Comparison of ENCODE assay signal across 8 mouse cellular contexts in genomic region chr11:93884068-93884467, GRCm38 (mm10). TPM values are rescaled to one million over a fixed set of nuclear protein-coding genes. Genes with fewer than 3 reads are reported as not detected.
DNase-seq lines count a peak whose midpoint lies in the region; ATAC-seq and TF ChIP-seq lines count a peak whose summit lies in the region.

No protein-coding gene starts in this region.

- no peaks in the 10 kb centered on the region for H3K27me3 ChIP-seq in kidney, postnatal 0 days (ENCODE audit: insufficient read depth, low read length)
- H3K27me3 ChIP-seq in embryonic facial prominence, embryonic 11.5 days (ENCODE audit: control insufficient read depth, insufficient read depth, low read length), result no peaks in the 10 kb centered on the region
- no peaks in the 10 kb centered on the region for H3K27me3 ChIP-seq in intestine, embryonic 15.5 days (replicated peaks)
- H3K27me3 ChIP-seq in neural tube, embryonic 12.5 days (replicated peaks), result no peaks in the 10 kb centered on the region

- no peak for DNase-seq in kidney, postnatal 0 days (ENCODE audit: low spot score)
- no peak for DNase-seq in kidney, adult 11 months
- DNase-seq in embryonic facial prominence, embryonic 11.5 days (ENCODE audit: low spot score), result no peak
- no peak for DNase-seq in embryo, embryonic 9.5 days (ENCODE audit: extremely low spot score)
- DNase-seq in gastrocnemius, postnatal 36 days, result no peak
- DNase-seq in left cerebral cortex, postnatal 10 days (ENCODE audit: extremely low spot score in 1 of 2, low spot score in 2 of 2), result no peak

- ATAC-seq in kidney, postnatal 0 days (replicated peaks; ENCODE audit: low FRiP score, low read depth), result no peak
- no peak for ATAC-seq in embryonic facial prominence, embryonic 11.5 days (replicated peaks; ENCODE audit: insufficient number of reproducible peaks, low FRiP score, low TSS enrichment, low read depth)
- no peak for ATAC-seq in intestine, embryonic 15.5 days
- no peak for ATAC-seq in neural tube, embryonic 12.5 days (ENCODE audit: low FRiP score, low read depth)

- no peak overlapping the region for H3K9ac ChIP-seq in kidney, postnatal 0 days (ENCODE audit: low read depth, low read length)
- no peak overlapping the region for H3K9ac ChIP-seq in embryonic facial prominence, embryonic 11.5 days (replicated peaks; ENCODE audit: low read length)
- H3K9ac ChIP-seq in intestine, embryonic 15.5 days, result no peak overlapping the region
- no peak overlapping the region for H3K9ac ChIP-seq in neural tube, embryonic 12.5 days

- H3K9me3 ChIP-seq in kidney, postnatal 0 days (replicated peaks; ENCODE audit: low read length), result no peaks in the 10 kb centered on the region
- no peaks in the 10 kb centered on the region for H3K9me3 ChIP-seq in embryonic facial prominence, embryonic 11.5 days (replicated peaks; ENCODE audit: control insufficient read depth, low read length)
- H3K9me3 ChIP-seq in intestine, embryonic 15.5 days, result no peaks in the 10 kb centered on the region
- no peaks in the 10 kb centered on the region for H3K9me3 ChIP-seq in neural tube, embryonic 12.5 days

- no peak overlapping the region for H3K27ac ChIP-seq in kidney, postnatal 0 days
- H3K27ac ChIP-seq in embryonic facial prominence, embryonic 11.5 days (replicated peaks; ENCODE audit: low read depth, low read length), result no peak overlapping the region
- no peak overlapping the region for H3K27ac ChIP-seq in intestine, embryonic 15.5 days
- H3K27ac ChIP-seq in neural tube, embryonic 12.5 days, result no peak overlapping the region

- H3K4me1 ChIP-seq in kidney, postnatal 0 days (replicated peaks; ENCODE audit: insufficient read depth, low read length), result peaks cover 10% of the 10 kb centered on the region; the same call in 1 of the 2 replicates
- no peaks in the 10 kb centered on the region for H3K4me1 ChIP-seq in embryonic facial prominence, embryonic 11.5 days (ENCODE audit: control insufficient read depth, insufficient read depth, low read length)
- H3K4me1 ChIP-seq in intestine, embryonic 15.5 days (replicated peaks), result peaks cover 10% of the 10 kb centered on the region
- peaks cover 32% of the 10 kb centered on the region for H3K4me1 ChIP-seq in neural tube, embryonic 12.5 days

- 0 out of 2 replicates have a peak, but pooled peaks cover 16% of the 10 kb centered on the region for H3K36me3 ChIP-seq in kidney, postnatal 0 days (ENCODE audit: insufficient read depth, low read length)
- H3K36me3 ChIP-seq in embryonic facial prominence, embryonic 11.5 days (replicated peaks; ENCODE audit: control insufficient read depth, insufficient read depth, low read depth, low read length), result no peaks in the 10 kb centered on the region
- no peaks in the 10 kb centered on the region for H3K36me3 ChIP-seq in intestine, embryonic 15.5 days
- H3K36me3 ChIP-seq in neural tube, embryonic 12.5 days, result peaks cover 8% of the 10 kb centered on the region; the same call in 1 of the 2 replicates

- peak overlapping the region; percentile 90 for H3K4me2 ChIP-seq in kidney, postnatal 0 days (ENCODE audit: low read length)
- peak overlapping the region; percentile 61; the same call in 1 of the 2 replicates for H3K4me2 ChIP-seq in embryonic facial prominence, embryonic 11.5 days (ENCODE audit: low read depth, low read length)
- peak overlapping the region; percentile 86 for H3K4me2 ChIP-seq in intestine, embryonic 15.5 days (replicated peaks)
- H3K4me2 ChIP-seq in neural tube, embryonic 12.5 days (replicated peaks), result peak overlapping the region; percentile 90

- TF ChIP-seq CTCF in kidney, postnatal 0 days (IDR thresholded peaks at IDR 0.05; ENCODE audit: low read depth), result no peak

- intact Hi-C loops in gastrocnemius, postnatal 36 days (cut with DNase I), result no loop called here
- intact Hi-C loops in left cerebral cortex, postnatal 10 days (cut with DNase I), result no loop called here

- 82% methylated on average over 4 of the region's 4 CpGs for WGBS in kidney, postnatal 0 days
- WGBS in embryonic facial prominence, embryonic 11.5 days, result 84% methylated on average over 4 of the region's 4 CpGs
- 96% methylated on average over 4 of the region's 4 CpGs for WGBS in intestine, embryonic 15.5 days
- WGBS in neural tube, embryonic 12.5 days, result 98% methylated on average over 4 of the region's 4 CpGs

- H3K4me3 ChIP-seq in kidney, postnatal 0 days (replicated peaks; ENCODE audit: low read depth, low read length), result no peak overlapping the region
- peak overlapping the region; percentile 91; the same call in 1 of the 2 replicates for H3K4me3 ChIP-seq in embryonic facial prominence, embryonic 11.5 days (ENCODE audit: low read depth, low read length)
- H3K4me3 ChIP-seq in intestine, embryonic 15.5 days (replicated peaks), result peak overlapping the region; percentile 96
- peak overlapping the region; percentile 95; the same call in 1 of the 2 replicates for H3K4me3 ChIP-seq in neural tube, embryonic 12.5 days

RNA-seq across cellular contexts. Expression of gene Utp18, which starts 1.5 kb away (rescaled TPM):
- 22.4 and 25.9 TPM in 2 replicates for polyA plus RNA-seq in kidney, postnatal 0 days (2015; fragmentation: Nextera tagmentation; extraction: Ambion mirVana)
- polyA plus RNA-seq in embryonic facial prominence, embryonic 11.5 days (2014; fragmentation: Nextera tagmentation; extraction: Ambion mirVana), result 49.2 and 53.0 TPM in 2 replicates
- polyA plus RNA-seq in intestine, embryonic 15.5 days (2015; fragmentation: Nextera tagmentation; extraction: Ambion mirVana), result 26.3 and 30.2 TPM in 2 replicates
- polyA plus RNA-seq in neural tube, embryonic 12.5 days (2016; fragmentation: Nextera tagmentation; extraction: Ambion mirVana), result 41.3 and 41.7 TPM in 2 replicates
- 1 to 10 TPM; 7.6 to 7.8 TPM for total RNA-seq in gastrocnemius, postnatal 36 days (2021)
- 10 to 100 TPM; 28.4 to 28.8 TPM for total RNA-seq in left cerebral cortex, postnatal 10 days (2021)

RNA-seq across cellular contexts. Expression of gene Mbtd1, which starts 1.6 kb away (rescaled TPM):
- 24.3 and 24.9 TPM in 2 replicates for polyA plus RNA-seq in kidney, postnatal 0 days (2015; fragmentation: Nextera tagmentation; extraction: Ambion mirVana)
- 29.1 and 31.3 TPM in 2 replicates for polyA plus RNA-seq in embryonic facial prominence, embryonic 11.5 days (2014; fragmentation: Nextera tagmentation; extraction: Ambion mirVana)
- polyA plus RNA-seq in intestine, embryonic 15.5 days (2015; fragmentation: Nextera tagmentation; extraction: Ambion mirVana), result 21.7 and 24.2 TPM in 2 replicates
- 40.4 and 44.2 TPM in 2 replicates for polyA plus RNA-seq in neural tube, embryonic 12.5 days (2016; fragmentation: Nextera tagmentation; extraction: Ambion mirVana)
- total RNA-seq in gastrocnemius, postnatal 36 days (2021), result 10 to 100 TPM in 1 of 2 experiments, 1 to 10 TPM in 1; 8.7 to 10.4 TPM
- total RNA-seq in left cerebral cortex, postnatal 10 days (2021), result 10 to 100 TPM; 29.2 to 34.1 TPM
